Mouse (Mus musculus): ENCODE data around the gene Ppm1b. TPM values are rescaled to one million over a fixed set of nuclear protein-coding genes. Genes with fewer than 3 reads are reported as not detected.

Gene Ppm1b
- polyA plus RNA-seq, 1 experiment = 159 TPM

- Histone ChIP-seq H3K27me3 (ENCODE audit: control insufficient read depth, insufficient read depth, low read length) (no peaks in the 10 kb centered on the region), H3K4me1 (ENCODE audit: control insufficient read depth, insufficient read depth, low read length) (no peaks in the 10 kb centered on the region), H3K27ac (ENCODE audit: control insufficient read depth, insufficient read depth, low read depth, low read length) (no peak overlapping the region), H3K36me3 (ENCODE audit: control insufficient read depth, insufficient read depth, low read length) (no peaks in the 10 kb centered on the region), H3K4me3 (ENCODE audit: control insufficient read depth, low read depth, low read length) (no peak overlapping the region)
- no peak for TF ChIP-seq POLR2A (IDR thresholded peaks at IDR 0.05; ENCODE audit: control insufficient read depth, low read depth, low read length)
- TF ChIP-seq CTCF (IDR thresholded peaks at IDR 0.05; ENCODE audit: control insufficient read depth, insufficient read depth, insufficient replicate concordance, low read depth, low read length) = no peak
Measured at GRCm38 (mm10) chr17:84936301-84936700, 20.2 kb upstream of the Ppm1b start.

GRCm38 (mm10) chr17:84936809-84937208, 19.7 kb upstream of the Ppm1b start:
- no peak overlapping the region for H3K27ac ChIP-seq (ENCODE audit: control insufficient read depth, insufficient read depth, low read depth, low read length)
- H3K27me3 ChIP-seq (ENCODE audit: control insufficient read depth, insufficient read depth, low read length) = no peaks in the 10 kb centered on the region
- TF ChIP-seq POLR2A (IDR thresholded peaks at IDR 0.05; ENCODE audit: control insufficient read depth, low read depth, low read length) (no peak), CTCF (IDR thresholded peaks at IDR 0.05; ENCODE audit: control insufficient read depth, insufficient read depth, insufficient replicate concordance, low read depth, low read length) (no peak)
- no peak overlapping the region for H3K4me3 ChIP-seq (ENCODE audit: control insufficient read depth, low read depth, low read length)
- no peaks in the 10 kb centered on the region for H3K36me3 ChIP-seq (ENCODE audit: control insufficient read depth, insufficient read depth, low read length)
- no peaks in the 10 kb centered on the region for H3K4me1 ChIP-seq (ENCODE audit: control insufficient read depth, insufficient read depth, low read length)

- TF ChIP-seq POLR2A (IDR thresholded peaks at IDR 0.05; ENCODE audit: control insufficient read depth, low read depth, low read length) = no peak
- TF ChIP-seq CTCF (IDR thresholded peaks at IDR 0.05; ENCODE audit: control insufficient read depth, insufficient read depth, insufficient replicate concordance, low read depth, low read length) = no peak
Measured at GRCm38 (mm10) chr17:84937220-84937619, 19.3 kb upstream of the Ppm1b start.

GRCm38 (mm10) chr17:84938215-84938614, 18.3 kb upstream of the Ppm1b start:
- TF ChIP-seq POLR2A (IDR thresholded peaks at IDR 0.05; ENCODE audit: control insufficient read depth, low read depth, low read length) (no peak), CTCF (IDR thresholded peaks at IDR 0.05; ENCODE audit: control insufficient read depth, insufficient read depth, insufficient replicate concordance, low read depth, low read length) (peak; percentile 71; the same call in 1 of the 2 replicates)
- no peaks in the 10 kb centered on the region for H3K4me1 ChIP-seq (ENCODE audit: control insufficient read depth, insufficient read depth, low read length)
- no peak overlapping the region for H3K4me3 ChIP-seq (ENCODE audit: control insufficient read depth, low read depth, low read length)
- no peaks in the 10 kb centered on the region for H3K27me3 ChIP-seq (ENCODE audit: control insufficient read depth, insufficient read depth, low read length)
- no peak overlapping the region for H3K27ac ChIP-seq (ENCODE audit: control insufficient read depth, insufficient read depth, low read depth, low read length)
- H3K36me3 ChIP-seq (ENCODE audit: control insufficient read depth, insufficient read depth, low read length) = no peaks in the 10 kb centered on the region

More at GRCm38 (mm10) chr17:84937220-84937619, 19.3 kb upstream of the Ppm1b start:
- Histone ChIP-seq H3K27ac (ENCODE audit: control insufficient read depth, insufficient read depth, low read depth, low read length) (no peak overlapping the region), H3K36me3 (ENCODE audit: control insufficient read depth, insufficient read depth, low read length) (no peaks in the 10 kb centered on the region), H3K27me3 (ENCODE audit: control insufficient read depth, insufficient read depth, low read length) (no peaks in the 10 kb centered on the region), H3K4me1 (ENCODE audit: control insufficient read depth, insufficient read depth, low read length) (no peaks in the 10 kb centered on the region), H3K4me3 (ENCODE audit: control insufficient read depth, low read depth, low read length) (no peak overlapping the region)

GRCm38 (mm10) chr17:84940017-84940731, 16.4 kb upstream of the Ppm1b start:
- no peak for TF ChIP-seq POLR2A (IDR thresholded peaks at IDR 0.05; ENCODE audit: control insufficient read depth, low read depth, low read length)
- no peak for TF ChIP-seq CTCF (IDR thresholded peaks at IDR 0.05; ENCODE audit: control insufficient read depth, insufficient read depth, insufficient replicate concordance, low read depth, low read length)
- Histone ChIP-seq H3K4me3 (ENCODE audit: control insufficient read depth, low read depth, low read length) (no peak overlapping the region), H3K4me1 (ENCODE audit: control insufficient read depth, insufficient read depth, low read length) (no peaks in the 10 kb centered on the region), H3K27ac (ENCODE audit: control insufficient read depth, insufficient read depth, low read depth, low read length) (no peak overlapping the region), H3K27me3 (ENCODE audit: control insufficient read depth, insufficient read depth, low read length) (no peaks in the 10 kb centered on the region), H3K36me3 (ENCODE audit: control insufficient read depth, insufficient read depth, low read length) (no peaks in the 10 kb centered on the region)

GRCm38 (mm10) chr17:84941291-84941868, 15.2 kb upstream of the Ppm1b start:
- no peak overlapping the region for H3K27ac ChIP-seq (ENCODE audit: control insufficient read depth, insufficient read depth, low read depth, low read length)
- H3K27me3 ChIP-seq (ENCODE audit: control insufficient read depth, insufficient read depth, low read length) = no peaks in the 10 kb centered on the region
- H3K36me3 ChIP-seq (ENCODE audit: control insufficient read depth, insufficient read depth, low read length) = no peaks in the 10 kb centered on the region
- no peaks in the 10 kb centered on the region for H3K4me1 ChIP-seq (ENCODE audit: control insufficient read depth, insufficient read depth, low read length)
- TF ChIP-seq CTCF (IDR thresholded peaks at IDR 0.05; ENCODE audit: control insufficient read depth, insufficient read depth, insufficient replicate concordance, low read depth, low read length) (no peak), POLR2A (IDR thresholded peaks at IDR 0.05; ENCODE audit: control insufficient read depth, low read depth, low read length) (no peak)
- H3K4me3 ChIP-seq (ENCODE audit: control insufficient read depth, low read depth, low read length) = no peak overlapping the region

GRCm38 (mm10) chr17:84942358-84943032, 14.0 kb upstream of the Ppm1b start:
- no peak for TF ChIP-seq CTCF (IDR thresholded peaks at IDR 0.05; ENCODE audit: control insufficient read depth, insufficient read depth, insufficient replicate concordance, low read depth, low read length)
- no peaks in the 10 kb centered on the region for H3K4me1 ChIP-seq (ENCODE audit: control insufficient read depth, insufficient read depth, low read length)
- H3K36me3 ChIP-seq (ENCODE audit: control insufficient read depth, insufficient read depth, low read length) = no peaks in the 10 kb centered on the region
- no peaks in the 10 kb centered on the region for H3K27me3 ChIP-seq (ENCODE audit: control insufficient read depth, insufficient read depth, low read length)
- no peak overlapping the region for H3K4me3 ChIP-seq (ENCODE audit: control insufficient read depth, low read depth, low read length)
- no peak overlapping the region for H3K27ac ChIP-seq (ENCODE audit: control insufficient read depth, insufficient read depth, low read depth, low read length)

Data from testis, adult 2 months (tissue).